Mouse (Mus musculus): ENCODE data around the gene Hspa1b.

GRCm38 (mm10) chr17:35005158-35005557 is 46.1 kb upstream of the Hspa1b start:
- TF ChIP-seq POLR2A (IDR thresholded peaks at IDR 0.05; ENCODE audit: insufficient read depth, low read depth, low read length) (no peak), CTCF (IDR thresholded peaks at IDR 0.05; ENCODE audit: insufficient read depth, low read depth, low read length) (no peak)

Measured in olfactory bulb, adult 2 months (tissue).